Mouse (Mus musculus): ENCODE measurements around the gene Ptbp1. TPM values are rescaled to one million over a fixed set of nuclear protein-coding genes. Genes with fewer than 3 reads are reported as not detected.

Gene Ptbp1
- 420 and 461 TPM in 2 replicates for polyA plus RNA-seq (2012; rRNA removed)

GRCm38 (mm10) chr10:79853860-79854795 lies at the start of gene Ptbp1:
Gene Ptbp1, plus strand, starts transcription at chr10:79854427.

GRCm38 (mm10) chr10:79820782-79821181 lies 33.4 kb upstream of the Ptbp1 start, which contains the start of gene Misp:
Gene Misp, plus strand, starts transcription at chr10:79820989.

GRCm38 (mm10) chr10:79874290-79874862 lies 20.1 kb downstream of the Ptbp1 start, which contains the start of the genes Prtn3 and Plppr3:
Gene Prtn3, plus strand, starts transcription at chr10:79874476.
Gene Plppr3, minus strand, starts transcription at chr10:79874634.

GRCm38 (mm10) chr10:79886054-79886453 lies 31.8 kb downstream of the Ptbp1 start, which contains the start of gene Elane:
Gene Elane, plus strand, starts transcription at chr10:79886247.

GRCm38 (mm10) chr10:79890670-79891069 lies 36.4 kb downstream of the Ptbp1 start, which contains the start of gene Cfd:
Gene Cfd, plus strand, starts transcription at chr10:79890853.

GRCm38 (mm10) chr10:79908167-79909091 lies 54.2 kb downstream of the Ptbp1 start, which contains the start of gene Med16:
Gene Med16, minus strand, starts transcription at chr10:79908923.

GRCm38 (mm10) chr10:79910556-79910955 lies 56.3 kb downstream of the Ptbp1 start, which contains the start of gene Gm26602:
Gene Gm26602, plus strand, starts transcription at chr10:79910856.

Other genes with a start within 250 kb of the Ptbp1 start
- gene C2cd4c, start 240.4 kb upstream of the Ptbp1 start, polyA plus RNA-seq (2012; rRNA removed): 1.0 and 1.1 TPM in 2 replicates
- 23.4 and 27.1 TPM in 2 replicates for gene Shc2, start 216.5 kb upstream of the Ptbp1 start, polyA plus RNA-seq (2012; rRNA removed)
- gene Odf3l2, start 208.7 kb upstream of the Ptbp1 start, polyA plus RNA-seq (2012; rRNA removed): not detected in 2 replicates
- gene Madcam1, start 189.9 kb upstream of the Ptbp1 start, polyA plus RNA-seq (2012; rRNA removed): 0.37 and 0.41 TPM in 2 replicates
- gene Tpgs1, start 185.1 kb upstream of the Ptbp1 start, polyA plus RNA-seq (2012; rRNA removed): 157 and 195 TPM in 2 replicates
- gene Cdc34, start 172.2 kb upstream of the Ptbp1 start, polyA plus RNA-seq (2012; rRNA removed): 105 and 140 TPM in 2 replicates
- gene Gzmm, start 165.4 kb upstream of the Ptbp1 start, polyA plus RNA-seq (2012; rRNA removed): 0.38 and 0.59 TPM in 2 replicates
- 812 and 1,288 TPM in 2 replicates for gene Bsg, start 149.9 kb upstream of the Ptbp1 start, polyA plus RNA-seq (2012; rRNA removed)
- gene Hcn2, start 137.8 kb upstream of the Ptbp1 start, polyA plus RNA-seq (2012; rRNA removed): 15.6 and 16.5 TPM in 2 replicates
- 87.5 and 91.0 TPM in 2 replicates for gene Polrmt, start 107.8 kb upstream of the Ptbp1 start, polyA plus RNA-seq (2012; rRNA removed)
- gene Fgf22, start 99.4 kb upstream of the Ptbp1 start, polyA plus RNA-seq (2012; rRNA removed): 0.14 TPM in 1 of 2 replicates, not detected in the other
- gene Rnf126, start 87.5 kb upstream of the Ptbp1 start, polyA plus RNA-seq (2012; rRNA removed): 308 and 375 TPM in 2 replicates
- gene Fstl3, start 77.2 kb upstream of the Ptbp1 start, polyA plus RNA-seq (2012; rRNA removed): 44.1 and 45.1 TPM in 2 replicates
- gene Prss57, start 63.5 kb upstream of the Ptbp1 start, polyA plus RNA-seq (2012; rRNA removed): 0.20 and 0.37 TPM in 2 replicates
- 90.7 and 101 TPM in 2 replicates for gene Palm, start 60.9 kb upstream of the Ptbp1 start, polyA plus RNA-seq (2012; rRNA removed)
- 5.1 and 6.2 TPM in 2 replicates for gene Misp, start 33.4 kb upstream of the Ptbp1 start, polyA plus RNA-seq (2012; rRNA removed)
- 9.7 and 11.8 TPM in 2 replicates for gene Prtn3, start 20.0 kb downstream of the Ptbp1 start, polyA plus RNA-seq (2012; rRNA removed)
- 55.3 and 72.1 TPM in 2 replicates for gene Plppr3, start 20.2 kb downstream of the Ptbp1 start, polyA plus RNA-seq (2012; rRNA removed)
- gene Elane, start 31.8 kb downstream of the Ptbp1 start, polyA plus RNA-seq (2012; rRNA removed): 0.20 and 1.7 TPM in 2 replicates
- 3,404 and 4,096 TPM in 2 replicates for gene Cfd, start 36.4 kb downstream of the Ptbp1 start, polyA plus RNA-seq (2012; rRNA removed)
- 147 and 148 TPM in 2 replicates for gene Med16, start 54.5 kb downstream of the Ptbp1 start, polyA plus RNA-seq (2012; rRNA removed)
- not detected in 2 replicates for gene Gm26602, start 56.4 kb downstream of the Ptbp1 start, polyA plus RNA-seq (2012; rRNA removed)
- 11.7 and 14.4 TPM in 2 replicates for gene Kiss1r, start 62.5 kb downstream of the Ptbp1 start, polyA plus RNA-seq (2012; rRNA removed)
- 253 and 262 TPM in 2 replicates for gene R3hdm4, start 66.8 kb downstream of the Ptbp1 start, polyA plus RNA-seq (2012; rRNA removed)
- 12.3 and 12.7 TPM in 2 replicates for gene Arid3a, start 72.6 kb downstream of the Ptbp1 start, polyA plus RNA-seq (2012; rRNA removed)
- 93.7 and 94.3 TPM in 2 replicates for gene Wdr18, start 105.7 kb downstream of the Ptbp1 start, polyA plus RNA-seq (2012; rRNA removed)
- 0.26 and 0.77 TPM in 2 replicates for gene Grin3b, start 116.3 kb downstream of the Ptbp1 start, polyA plus RNA-seq (2012; rRNA removed)
- 471 and 485 TPM in 2 replicates for gene Tmem259, start 129.9 kb downstream of the Ptbp1 start, polyA plus RNA-seq (2012; rRNA removed)
- 287 and 331 TPM in 2 replicates for gene Cnn2, start 134.2 kb downstream of the Ptbp1 start, polyA plus RNA-seq (2012; rRNA removed)
- gene Abca7, start 142.1 kb downstream of the Ptbp1 start, polyA plus RNA-seq (2012; rRNA removed): 20.1 and 25.5 TPM in 2 replicates
- 23.1 and 27.9 TPM in 2 replicates for gene Arhgap45, start 162.2 kb downstream of the Ptbp1 start, polyA plus RNA-seq (2012; rRNA removed)
- 406 and 421 TPM in 2 replicates for gene Polr2e, start 185.4 kb downstream of the Ptbp1 start, polyA plus RNA-seq (2012; rRNA removed)
- gene Gpx4, start 192.7 kb downstream of the Ptbp1 start, polyA plus RNA-seq (2012; rRNA removed): 613 and 620 TPM in 2 replicates

Data from ovary, adult 2 months (tissue).